Mouse (Mus musculus) forebrain, embryonic 16.5 days (tissue): Measurements from ENCODE around the gene Gm6525. TPM values are rescaled to one million over a fixed set of nuclear protein-coding genes. Genes with fewer than 3 reads are reported as not detected.

Experiments used
- ATAC-seq: fragments of 200-750 bp; cut with Nextera tagmentation; 2 replicates; pipeline ENCODE4 v1.8.0; 2017; ENCODE audit warnings: mild to moderate bottlenecking, moderate library complexity
- H3K27ac ChIP-seq: fragments of 300-500 bp; sonication (generic); 2 replicates; pipeline ENCODE4 v1.5.1; 2014; ENCODE audit warnings: low read length, control low read depth
- H3K27me3 ChIP-seq: fragments of 300-500 bp; sonication (generic); replicated peaks from 2 replicates; pipeline ENCODE4 v1.6.1; 2014; ENCODE audit warnings: low read length; ENCODE audit not compliant: control insufficient read depth, insufficient read depth
- H3K36me3 ChIP-seq: fragments of 300-500 bp; sonication (generic); 2 replicates; pipeline ENCODE4 v1.6.1; 2014; ENCODE audit not compliant: control insufficient read depth, insufficient read depth
- H3K4me1 ChIP-seq: fragments of 300-500 bp; sonication (generic); replicated peaks from 2 replicates; pipeline ENCODE4 v1.6.1; 2014; ENCODE audit warnings: low read length; ENCODE audit not compliant: control insufficient read depth, insufficient read depth
- H3K4me2 ChIP-seq: fragments of 300-500 bp; sonication (generic); 2 replicates; pipeline ENCODE4 v1.6.1; 2014; ENCODE audit warnings: mild to moderate bottlenecking, low read length, control low read depth
- H3K4me3 ChIP-seq: fragments of 300-500 bp; sonication (generic); replicated peaks from 2 replicates; pipeline ENCODE4 v1.5.1; 2014; ENCODE audit warnings: mild to moderate bottlenecking, low read length, control low read depth
- H3K9ac ChIP-seq: fragments of 300-500 bp; sonication (generic); replicated peaks from 2 replicates; pipeline ENCODE4 v1.6.1; 2014; ENCODE audit warnings: low read depth, low read length, control low read depth
- H3K9me3 ChIP-seq: fragments of 300-500 bp; sonication (generic); 2 replicates; pipeline ENCODE4 v1.6.1; 2016; ENCODE audit warnings: low read length; ENCODE audit not compliant: control insufficient read depth
- WGBS: fragments of 180-500 bp; shearing (Covaris S2); extraction: QIAGEN DNeasy Blood & Tissue Kit; methylation state at CpG from one replicate; pipeline ENCODE4 v1.1.7; 2014; 5-methylcytosine and 5-hydroxymethylcytosine counted together
- polyA plus RNA-seq: library from polyadenylated mRNA; unstranded; fragments of >200 nt; fragmentation: Nextera tagmentation; extraction: Ambion mirVana; gene quantifications from 2 replicates; pipeline ENCODE4 v1.2.1, GENCODE M21; 2015

Gene Gm6525
- polyA plus RNA-seq, 1 experiment from 2014 or later: 3.0 TPM

GRCm38 (mm10) chr3:84136509-84136908, 37.4 kb upstream of the Gm6525 start:
- Histone ChIP-seq H3K27ac (no peak overlapping the region), H3K4me1 (no peaks in the 10 kb centered on the region), H3K9me3 (no peaks in the 10 kb centered on the region), H3K4me2 (no peak overlapping the region), H3K36me3 (no peaks in the 10 kb centered on the region), H3K27me3 (no peaks in the 10 kb centered on the region), H3K9ac (no peak overlapping the region), H3K4me3 (no peak overlapping the region)
- 92% methylated on average over 7 of the region's 7 CpGs for WGBS
- no peak for ATAC-seq

GRCm38 (mm10) chr3:84140947-84141346, 33.0 kb upstream of the Gm6525 start:
- no peaks in the 10 kb centered on the region for H3K36me3 ChIP-seq
- no peak for ATAC-seq

GRCm38 (mm10) chr3:84149831-84150230, 24.1 kb upstream of the Gm6525 start:
- Histone ChIP-seq H3K27me3 (no peaks in the 10 kb centered on the region), H3K4me2 (no peak overlapping the region), H3K27ac (no peak overlapping the region), H3K4me1 (no peaks in the 10 kb centered on the region), H3K36me3 (no peaks in the 10 kb centered on the region), H3K9ac (no peak overlapping the region), H3K9me3 (no peaks in the 10 kb centered on the region), H3K4me3 (no peak overlapping the region)
- 95% methylated on average over 3 of the region's 3 CpGs for WGBS
- ATAC-seq: no peak

More at GRCm38 (mm10) chr3:84140947-84141346, 33.0 kb upstream of the Gm6525 start:
- Histone ChIP-seq H3K4me2 (no peak overlapping the region), H3K27me3 (no peaks in the 10 kb centered on the region), H3K27ac (no peak overlapping the region), H3K9me3 (no peaks in the 10 kb centered on the region), H3K9ac (no peak overlapping the region), H3K4me3 (no peak overlapping the region), H3K4me1 (no peaks in the 10 kb centered on the region)
- 85% methylated on average over 7 of the region's 7 CpGs for WGBS

- H3K9ac ChIP-seq: no peak overlapping the region
- H3K27ac ChIP-seq: no peak overlapping the region
- no peak overlapping the region for H3K4me3 ChIP-seq
- no peak for ATAC-seq
- H3K27me3 ChIP-seq: no peaks in the 10 kb centered on the region
- no peaks in the 10 kb centered on the region for H3K9me3 ChIP-seq
- H3K4me1 ChIP-seq: peaks cover 8% of the 10 kb centered on the region; the same call in 1 of the 2 replicates
- H3K4me2 ChIP-seq: peak overlapping the region; percentile 97
- 12% methylated on average over 12 of the region's 12 CpGs for WGBS
- peaks cover 7% of the 10 kb centered on the region for H3K36me3 ChIP-seq
These were observed 19.2 kb upstream of the Gm6525 start for GRCm38 (mm10) chr3:84154721-84155141.

GRCm38 (mm10) chr3:84155146-84155545, 18.8 kb upstream of the Gm6525 start:
- under 1% methylated on average over 26 of the region's 27 CpGs for WGBS
- peaks cover 11% of the 10 kb centered on the region for H3K36me3 ChIP-seq
- peak overlapping the region; percentile 97 for H3K4me2 ChIP-seq
- no peaks in the 10 kb centered on the region for H3K27me3 ChIP-seq
- H3K9ac ChIP-seq: peak overlapping the region; percentile 64
- H3K27ac ChIP-seq: no peak overlapping the region; the same call in none of the 2 replicates
- no peaks in the 10 kb centered on the region for H3K9me3 ChIP-seq
- H3K4me3 ChIP-seq: peak overlapping the region; percentile 58
- peaks cover 8% of the 10 kb centered on the region; the same call in 1 of the 2 replicates for H3K4me1 ChIP-seq
- no peak; the same call in none of the 2 replicates for ATAC-seq

GRCm38 (mm10) chr3:84155558-84156006, 18.3 kb upstream of the Gm6525 start, which contains the start of gene Mnd1:
Gene Mnd1, minus strand, starts transcription at chr3:84155786.
- ATAC-seq: peak; percentile 96
- Histone ChIP-seq H3K4me1 (peaks cover 8% of the 10 kb centered on the region; the same call in 1 of the 2 replicates), H3K4me2 (peak within 1 kb of the TSS; percentile 97), H3K27me3 (no peaks in the 10 kb centered on the region), H3K9ac (peak within 1 kb of the TSS; percentile 64), H3K36me3 (peaks cover 11% of the 10 kb centered on the region), H3K27ac (no peak within 1 kb of the TSS; the same call in none of the 2 replicates), H3K4me3 (peak within 1 kb of the TSS; percentile 58), H3K9me3 (no peaks in the 10 kb centered on the region)
- WGBS: under 1% methylated on average over 29 of the region's 29 CpGs

GRCm38 (mm10) chr3:84156105-84156504, 17.8 kb upstream of the Gm6525 start:
- Histone ChIP-seq H3K27me3 (no peaks in the 10 kb centered on the region), H3K9ac (no peak overlapping the region), H3K36me3 (peaks cover 11% of the 10 kb centered on the region), H3K4me2 (peak overlapping the region; percentile 97), H3K27ac (no peak overlapping the region), H3K4me1 (peaks cover 8% of the 10 kb centered on the region; the same call in 1 of the 2 replicates), H3K4me3 (peak overlapping the region; percentile 58; the same call in 1 of the 2 replicates), H3K9me3 (no peaks in the 10 kb centered on the region)
- WGBS: 50% methylated on average over 6 of the region's 6 CpGs
- ATAC-seq: no peak

GRCm38 (mm10) chr3:84157011-84157410, 16.9 kb upstream of the Gm6525 start:
- WGBS: 45% methylated on average over 4 of the region's 4 CpGs
- Histone ChIP-seq H3K27ac (no peak overlapping the region), H3K27me3 (no peaks in the 10 kb centered on the region), H3K4me3 (no peak overlapping the region), H3K9ac (no peak overlapping the region), H3K9me3 (no peaks in the 10 kb centered on the region), H3K4me2 (no peak overlapping the region), H3K4me1 (peaks cover 8% of the 10 kb centered on the region; the same call in 1 of the 2 replicates), H3K36me3 (peaks cover 16% of the 10 kb centered on the region)
- no peak for ATAC-seq

GRCm38 (mm10) chr3:84157559-84158350, 16.1 kb upstream of the Gm6525 start:
- Histone ChIP-seq H3K36me3 (peaks cover 16% of the 10 kb centered on the region), H3K27ac (no peak overlapping the region)
- 92% methylated on average over 4 of the region's 4 CpGs for WGBS

More at GRCm38 (mm10) chr3:84157559-84158350, 16.1 kb upstream of the Gm6525 start:
- Histone ChIP-seq H3K27me3 (no peaks in the 10 kb centered on the region), H3K4me1 (peaks cover 8% of the 10 kb centered on the region; the same call in 1 of the 2 replicates), H3K9me3 (no peaks in the 10 kb centered on the region), H3K9ac (no peak overlapping the region), H3K4me2 (no peak overlapping the region), H3K4me3 (no peak overlapping the region)
- ATAC-seq: no peak
